Mouse (Mus musculus) CH12.LX (cell line): ENCODE data around the gene 1700088E04Rik. TPM values are rescaled to one million over a fixed set of nuclear protein-coding genes. Genes with fewer than 3 reads are reported as not detected.

Experiments used
- DNase-seq: peaks from one replicate; pipeline ENCODE4 v3.0.0-alpha.2; 2013; ENCODE audit errors: extremely low read depth
- H3K27ac ChIP-seq: 2 replicates; pipeline ENCODE4 v1.5.1; 2012; ENCODE audit warnings: low read depth, mild to moderate bottlenecking, control low read depth, moderate library complexity; ENCODE audit not compliant: insufficient read depth
- H3K27me3 ChIP-seq: replicated peaks from 2 replicates; pipeline ENCODE3; 2012; ENCODE audit warnings: inconsistent platforms
- H3K36me3 ChIP-seq, 2 experiments: replicated peaks in 1 of 2; 2 replicates each; pipeline versions ENCODE3 to v1.6.1; 2012; ENCODE audit warnings: inconsistent platforms in 1 of 2, low read length in 1 of 2, mild to moderate bottlenecking in 1 of 2, mixed read lengths in 1 of 2, moderate library complexity in 1 of 2; ENCODE audit not compliant: control insufficient read depth in 1 of 2, insufficient read depth in 1 of 2
- H3K4me1 ChIP-seq, 2 experiments: 2 replicates each; pipeline ENCODE4 v1.6.1; 2012; ENCODE audit warnings: inconsistent platforms in 1 of 2, moderate library complexity in 1 of 2; ENCODE audit not compliant: insufficient read depth in 2 of 2, control insufficient read depth in 1 of 2
- H3K4me2 ChIP-seq: 2 replicates; pipeline ENCODE4 v1.6.1; 2012; ENCODE audit warnings: low read depth, mild to moderate bottlenecking, control low read depth; ENCODE audit not compliant: poor library complexity, insufficient read depth, severe bottlenecking
- H3K4me3 ChIP-seq, 3 experiments: fragments of 150-350 bp in 1 of 3; sonication (generic) in 1 of 3; replicated peaks in 1 of 3; 2 replicates each; pipeline versions ENCODE3 to v1.5.1; 2011 to 2012; ENCODE audit warnings: low read depth in 2 of 3, low read length in 2 of 3, mild to moderate bottlenecking in 2 of 3, moderate library complexity in 2 of 3, control low read depth in 1 of 3, improper control_type of control experiment in 1 of 3, inconsistent platforms in 1 of 3, mixed read lengths in 1 of 3; ENCODE audit not compliant: poor library complexity in 1 of 3
- H3K79me2 ChIP-seq: replicated peaks from 2 replicates; pipeline ENCODE4 v1.6.1; 2012; ENCODE audit warnings: mild to moderate bottlenecking, moderate library complexity; ENCODE audit not compliant: control insufficient read depth, poor library complexity, insufficient read depth, severe bottlenecking; ENCODE audit errors: extremely low read depth
- H3K9ac ChIP-seq: 2 replicates; pipeline ENCODE4 v1.6.1; 2012; ENCODE audit warnings: low read depth, mild to moderate bottlenecking, control low read depth, moderate library complexity; ENCODE audit not compliant: insufficient read depth
- H3K9me3 ChIP-seq: replicated peaks from 2 replicates; pipeline ENCODE3; 2012; ENCODE audit warnings: low read length, inconsistent platforms, mixed read lengths
- CHD1 ChIP-seq: IDR thresholded peaks from 2 replicates; pipeline ENCODE4 v1.6.1; 2012; ENCODE audit warnings: low read depth, low read length, improper control_type of control experiment, inconsistent platforms
- CTCF ChIP-seq, 2 experiments: IDR thresholded peaks in 1 of 2; conservative IDR thresholded peaks in 1 of 2; 2 replicates each; pipeline ENCODE4 v1.5.1; 2011 to 2012; ENCODE audit warnings: low read depth in 2 of 2, low read length in 2 of 2, improper control_type of control experiment in 1 of 2, inconsistent platforms in 1 of 2, mild to moderate bottlenecking in 1 of 2, moderate library complexity in 1 of 2
- EP300 ChIP-seq: IDR thresholded peaks from 2 replicates; pipeline ENCODE4 v1.6.1; 2011; ENCODE audit warnings: low read length, improper control_type of control experiment
- ETS1 ChIP-seq: conservative IDR thresholded peaks from 2 replicates; pipeline ENCODE4 v1.6.1; 2012; ENCODE audit warnings: low read depth, mild to moderate bottlenecking, inconsistent platforms, low read length, improper control_type of control experiment, moderate library complexity
- GABPA ChIP-seq: IDR thresholded peaks from 2 replicates; pipeline ENCODE4 v1.6.1; 2012; ENCODE audit warnings: low read depth, low read length, improper control_type of control experiment, inconsistent platforms; ENCODE audit not compliant: insufficient replicate concordance
- HCFC1 ChIP-seq: IDR thresholded peaks from 2 replicates; pipeline ENCODE4 v1.6.1; 2012; ENCODE audit warnings: low read depth, mild to moderate bottlenecking, inconsistent platforms, low read length, improper control_type of control experiment
- IRF4 ChIP-seq: IDR thresholded peaks from 2 replicates; pipeline ENCODE4 v1.6.1; 2014; ENCODE audit warnings: low read depth, mild to moderate bottlenecking, inconsistent platforms, low read length, improper control_type of control experiment
- JUN ChIP-seq: IDR thresholded peaks from 2 replicates; pipeline ENCODE4 v1.6.1; 2011; ENCODE audit warnings: low read depth, mild to moderate bottlenecking, low read length, improper control_type of control experiment, moderate library complexity; ENCODE audit not compliant: insufficient read depth
- MAX ChIP-seq: IDR thresholded peaks from 2 replicates; pipeline ENCODE4 v1.6.1; 2011; ENCODE audit warnings: low read length, improper control_type of control experiment
- MAZ ChIP-seq: IDR thresholded peaks from 2 replicates; pipeline ENCODE4 v1.6.1; 2012; ENCODE audit warnings: low read depth, mild to moderate bottlenecking, inconsistent platforms, low read length, improper control_type of control experiment, moderate library complexity
- MXI1 ChIP-seq: IDR thresholded peaks from 2 replicates; pipeline ENCODE4 v1.6.1; 2011; ENCODE audit warnings: mild to moderate bottlenecking, low read depth, low read length, improper control_type of control experiment
- MYC ChIP-seq: IDR thresholded peaks from 2 replicates; pipeline ENCODE4 v1.6.1; 2011; ENCODE audit warnings: low read depth, mild to moderate bottlenecking, improper control_type of control experiment, low read length
- NRF1 ChIP-seq: IDR thresholded peaks from 2 replicates; pipeline ENCODE4 v1.6.1; 2014; ENCODE audit warnings: low read depth, mild to moderate bottlenecking, inconsistent platforms, low read length, improper control_type of control experiment, moderate library complexity
- PAX5 ChIP-seq: IDR thresholded peaks from 2 replicates; pipeline ENCODE4 v1.6.1; 2012; ENCODE audit warnings: low read length, inconsistent platforms, mixed read lengths
- POLR2A ChIP-seq: IDR thresholded peaks from 2 replicates; pipeline ENCODE4 v1.6.1; 2011; ENCODE audit warnings: low read depth, mild to moderate bottlenecking, improper control_type of control experiment, low read length
- RAD21 ChIP-seq: IDR thresholded peaks from 2 replicates; pipeline ENCODE4 v1.6.1; 2011; ENCODE audit warnings: low read depth, mild to moderate bottlenecking, low read length, improper control_type of control experiment, moderate library complexity
- RCOR1 ChIP-seq: conservative IDR thresholded peaks from 2 replicates; pipeline ENCODE4 v1.6.1; 2012; ENCODE audit warnings: low read depth, mild to moderate bottlenecking, inconsistent platforms, low read length, improper control_type of control experiment
- SIN3A ChIP-seq: IDR thresholded peaks from 2 replicates; pipeline ENCODE4 v1.6.1; 2012; ENCODE audit warnings: low read length, improper control_type of control experiment, inconsistent platforms
- TBP ChIP-seq: conservative IDR thresholded peaks from 2 replicates; pipeline ENCODE4 v1.6.1; 2011; ENCODE audit warnings: low read depth, low read length, improper control_type of control experiment
- ZC3H11A ChIP-seq: IDR thresholded peaks from 2 replicates; pipeline ENCODE4 v1.6.1; 2012; ENCODE audit warnings: low read depth, mild to moderate bottlenecking, inconsistent platforms, low read length, improper control_type of control experiment
- ZMIZ1 ChIP-seq: IDR thresholded peaks from 2 replicates; pipeline ENCODE4 v1.6.1; 2012; ENCODE audit warnings: low read depth, mild to moderate bottlenecking, inconsistent platforms, low read length, improper control_type of control experiment
- ZNF384 ChIP-seq: IDR thresholded peaks from 2 replicates; pipeline ENCODE4 v1.6.1; 2012; ENCODE audit warnings: low read depth, low read length, improper control_type of control experiment, inconsistent platforms
- dilution Hi-C: fragments of 300-500 bp; cut with MboI; formaldehyde crosslinking; loops from 2 replicates; pipeline ENCODE4 v1.14.3; 2020; ENCODE audit warnings: low sequenced_read_pairs; ENCODE audit not compliant: extremely low pct_unique_long_range_greater_than_20kb, extremely low pct_ligation_motif_present
- in situ Hi-C: fragments of 300-500 bp; cut with MboI; formaldehyde crosslinking; loops from 3 replicates; pipeline ENCODE4 v1.14.3; 2019; ENCODE audit warnings: low sequenced_read_pairs, low pct_ligation_motif_present, low pct_unique_long_range_greater_than_20kb, mixed read lengths
- polyA plus RNA-seq: library from polyadenylated mRNA; unstranded; fragments of >175 nt; gene quantifications from 2 replicates; pipeline ENCODE4 v1.2.1, GENCODE M21; 2012; ENCODE audit warnings: low read depth; ENCODE audit not compliant: insufficient read length
- total RNA-seq, 2 experiments: library from RNA; depleted of rRNA; stranded (reverse); fragments of 300-350 nt in 1 of 2; fragments of >200 nt in 1 of 2; gene quantifications; 2 replicates each; pipeline ENCODE4 v1.2.3; 2012 to 2014

Gene 1700088E04Rik
- total and polyA plus RNA-seq, 3 experiments = 1.0 to 4.2 (median 2.1) TPM

DNA sequence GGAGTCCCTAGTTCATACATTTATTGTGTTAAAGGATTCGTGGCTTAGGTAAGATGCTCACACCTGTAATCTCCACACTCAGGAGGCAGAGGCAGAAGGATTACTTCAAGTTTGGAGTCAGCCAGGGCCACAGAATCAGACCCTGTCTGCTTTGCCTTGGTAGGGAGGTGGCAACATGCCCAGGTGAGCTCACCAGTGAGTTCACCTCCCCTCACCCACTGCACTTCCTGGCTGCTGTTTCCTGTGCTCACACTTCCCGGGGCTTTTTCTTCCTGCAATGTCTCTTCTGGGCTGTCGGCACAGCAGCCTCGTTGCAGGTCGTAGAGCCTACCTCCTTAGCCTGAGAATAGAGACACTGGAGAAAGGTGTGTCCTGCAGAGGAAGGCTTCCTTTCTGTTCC, 25.8 kb downstream of the 1700088E04Rik start:
- in situ Hi-C loops (no loop called here), dilution Hi-C loops (no loop called here)
- Histone ChIP-seq H3K4me1 (peaks cover 7 to 24% of the 10 kb centered on the region in 2 experiments), H3K27me3 (no peaks in the 10 kb centered on the region), H3K9me3 (no peaks in the 10 kb centered on the region), H3K4me2 (no peak overlapping the region), H3K9ac (no peak overlapping the region), H3K79me2 (peaks cover 5% of the 10 kb centered on the region; the same call in 1 of the 2 replicates), H3K36me3 (peaks cover 52 to 88% of the 10 kb centered on the region in 2 experiments), H3K4me3 (no peak overlapping the region), H3K27ac (no peak overlapping the region)
- TF ChIP-seq ZMIZ1 (no peak), GABPA (no peak), JUN (no peak), POLR2A (no peak), NRF1 (no peak), RAD21 (no peak), RCOR1 (no peak)
- no peak for DNase-seq

DNA sequence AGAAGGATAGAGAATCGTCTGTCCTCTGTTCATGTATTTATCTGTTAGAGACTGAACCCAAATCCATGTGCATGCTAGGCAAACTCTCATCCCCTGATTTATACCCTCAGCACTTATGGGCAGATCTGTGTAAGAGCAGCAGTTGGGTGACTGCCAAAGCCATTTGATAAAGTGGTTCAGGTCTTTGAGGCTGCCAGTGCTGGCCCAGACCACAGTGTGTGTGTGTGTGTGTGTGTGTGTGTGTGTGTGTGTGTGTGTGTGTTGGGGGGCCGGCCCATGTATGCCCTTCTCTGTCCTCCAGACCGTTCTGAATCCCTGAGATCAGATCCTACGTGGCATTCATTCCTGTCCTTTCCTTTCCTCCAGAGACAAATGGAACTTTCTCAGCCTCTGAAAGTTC, 29.3 kb downstream of the 1700088E04Rik start:
- H3K27me3 ChIP-seq = no peaks in the 10 kb centered on the region
- in situ Hi-C loops = no loop called here
- H3K9me3 ChIP-seq = no peaks in the 10 kb centered on the region
- TF ChIP-seq PAX5 (no peak), GABPA (no peak), IRF4 (no peak), EP300 (no peak), CTCF (conservative IDR thresholded peaks at IDR 0.05 in 1 of 2, IDR thresholded peaks at IDR 0.05 in 1 of 2; ENCODE audit: low read depth in 2 of 2, low read length in 2 of 2) (no peak), ZC3H11A (no peak), TBP (no peak), RAD21 (no peak), ETS1 (no peak), JUN (no peak), MAZ (no peak), POLR2A (no peak), SIN3A (no peak), CHD1 (no peak), ZNF384 (no peak), MYC (no peak), HCFC1 (no peak), MAX (no peak), MXI1 (no peak)
- TF ChIP-seq, all 38 proteins: peak for 0
- peaks cover 13% of the 10 kb centered on the region; the same call in 1 of the 2 replicates for H3K79me2 ChIP-seq
- H3K4me1 ChIP-seq = peaks cover 7 to 34% of the 10 kb centered on the region in 2 experiments
- H3K4me3 ChIP-seq = no peak overlapping the region
- H3K27ac ChIP-seq = no peak overlapping the region
- no peak overlapping the region for H3K9ac ChIP-seq
- H3K4me2 ChIP-seq = no peak overlapping the region
- peaks cover 22 to 54% of the 10 kb centered on the region in 2 experiments for H3K36me3 ChIP-seq
- dilution Hi-C loops = no loop called here
- DNase-seq = no peak
